Mouse (Mus musculus) CH12F3 (cell line): ENCODE measurements around the gene Fign.

Experiments used
- in situ Hi-C: fragments of 300-500 bp; cut with MboI; formaldehyde crosslinking; loops from 2 replicates; pipeline ENCODE4 v1.14.3; 2020; ENCODE audit warnings: low sequenced_read_pairs

The Fign gene

DNA sequence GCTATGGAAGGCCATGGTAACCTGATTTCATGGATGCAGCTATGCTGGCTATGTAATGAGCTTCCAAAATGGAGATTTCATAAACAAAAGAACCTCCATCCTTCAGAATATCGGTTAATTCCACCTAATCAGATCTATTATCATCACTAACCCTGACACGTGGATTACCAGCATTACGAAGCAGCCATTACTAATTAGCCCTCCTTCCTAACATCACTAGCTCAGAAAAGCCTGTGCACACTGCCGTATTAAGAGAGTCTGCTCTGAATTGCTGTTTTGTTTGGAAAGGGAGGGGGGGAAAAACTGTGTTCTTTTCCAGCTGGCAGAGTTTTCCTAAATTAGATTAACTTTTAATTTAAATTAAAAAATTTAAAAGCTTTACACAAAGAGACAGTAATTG is 32.3 kb downstream of the Fign start:
- in situ Hi-C loops, result no loop called here

- in situ Hi-C loops, result no loop called here
These were observed 38.4 kb downstream of the Fign start for GRCm38 (mm10) chr2:64059477-64059876.

DNA sequence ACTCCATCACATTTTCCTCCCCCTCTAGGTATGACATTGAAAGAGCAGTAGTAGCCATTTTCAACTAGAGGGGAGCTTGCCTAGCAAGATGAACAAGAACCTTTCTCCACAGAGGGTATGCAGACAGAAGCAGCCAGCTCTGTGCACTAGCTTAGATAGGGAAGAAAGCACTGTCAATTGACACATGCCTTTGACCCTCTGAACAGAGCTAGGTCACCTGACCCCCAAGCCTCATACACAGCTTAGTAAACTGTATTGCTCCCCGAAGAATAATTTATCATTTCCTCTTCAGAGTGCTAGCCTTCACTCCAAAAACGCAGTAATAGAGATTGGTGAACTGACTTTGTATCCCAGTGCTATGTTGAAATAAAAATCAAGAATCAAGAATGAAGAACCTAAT is 49.7 kb downstream of the Fign start:
- in situ Hi-C loops, result no loop called here

DNA sequence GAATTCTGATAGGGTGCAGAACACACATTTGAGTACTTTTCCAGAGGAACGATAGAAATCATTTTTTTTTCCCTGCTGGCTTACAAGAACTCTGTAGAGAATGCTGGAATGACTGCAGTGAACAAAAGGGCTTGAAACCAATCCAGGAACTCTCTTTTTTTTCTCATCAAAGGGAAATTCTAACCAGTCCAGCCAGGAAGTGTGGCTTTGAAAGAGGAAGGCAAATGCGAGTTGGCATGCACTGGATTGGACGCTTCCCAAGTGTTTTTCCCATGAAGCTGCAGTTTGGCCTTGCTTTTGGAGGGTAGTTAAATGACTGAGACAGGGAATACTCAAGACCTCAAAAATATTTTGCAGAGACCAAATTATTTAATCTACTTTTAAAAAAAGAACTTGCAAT is 54.7 kb downstream of the Fign start:
- in situ Hi-C loops, result no loop called here

- in situ Hi-C loops, result no loop called here
These were observed 62.4 kb downstream of the Fign start for GRCm38 (mm10) chr2:64035393-64035792.

GRCm38 (mm10) chr2:64033871-64034270 is 64.0 kb downstream of the Fign start:
- in situ Hi-C loops, result no loop called here

DNA sequence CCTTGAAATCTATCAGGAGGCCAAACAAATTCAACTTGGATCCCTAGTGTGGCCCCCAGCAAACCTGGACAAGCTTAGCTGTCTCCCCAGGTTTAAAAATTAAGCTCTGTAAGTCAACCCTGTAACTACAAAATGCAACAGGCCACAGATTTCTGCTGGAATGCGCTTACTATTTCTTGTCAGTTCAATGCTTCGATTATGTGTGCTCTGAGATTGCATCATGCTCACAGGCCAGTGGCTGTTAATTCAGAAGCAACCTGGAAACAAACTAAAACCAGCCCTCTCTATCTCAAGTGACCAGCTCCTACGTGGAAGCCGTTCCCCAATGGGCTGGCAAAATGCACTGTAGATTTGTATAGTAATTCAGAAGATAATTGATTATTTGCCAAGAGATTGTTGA is 71.9 kb downstream of the Fign start:
- in situ Hi-C loops, result no loop called here

DNA sequence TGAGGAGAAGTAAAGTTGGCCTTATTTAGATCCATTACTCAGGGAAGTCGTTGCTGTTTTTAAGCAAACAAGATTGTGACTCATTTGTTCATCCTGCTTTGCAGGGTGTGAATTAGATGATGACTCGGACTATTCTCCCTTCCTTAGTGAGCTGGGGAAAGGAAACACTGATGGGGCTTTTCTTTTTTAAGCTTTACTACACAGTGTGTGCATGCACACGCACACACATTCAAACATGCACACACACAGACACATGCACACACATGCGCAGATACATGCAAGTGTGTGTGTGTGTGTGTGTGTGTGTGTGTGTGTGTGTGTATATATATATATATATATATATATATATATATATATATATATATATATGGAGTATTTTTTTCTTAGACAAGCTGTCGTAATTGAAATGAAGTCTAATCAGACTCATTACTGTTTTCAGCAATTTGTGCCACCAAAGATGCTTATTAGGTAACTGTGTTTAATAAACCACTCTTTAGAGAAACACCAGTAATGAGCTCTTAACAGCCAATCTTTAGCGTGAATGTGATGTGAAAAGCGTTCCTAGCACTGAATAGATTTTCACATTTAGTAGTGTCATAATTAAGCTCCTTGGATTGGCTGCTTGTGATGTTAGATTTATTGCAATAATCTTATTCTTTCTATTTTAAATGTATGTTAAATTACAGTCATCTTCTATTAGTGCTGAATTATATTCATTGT is 103.4 kb downstream of the Fign start:
- in situ Hi-C loops, result no loop called here

DNA sequence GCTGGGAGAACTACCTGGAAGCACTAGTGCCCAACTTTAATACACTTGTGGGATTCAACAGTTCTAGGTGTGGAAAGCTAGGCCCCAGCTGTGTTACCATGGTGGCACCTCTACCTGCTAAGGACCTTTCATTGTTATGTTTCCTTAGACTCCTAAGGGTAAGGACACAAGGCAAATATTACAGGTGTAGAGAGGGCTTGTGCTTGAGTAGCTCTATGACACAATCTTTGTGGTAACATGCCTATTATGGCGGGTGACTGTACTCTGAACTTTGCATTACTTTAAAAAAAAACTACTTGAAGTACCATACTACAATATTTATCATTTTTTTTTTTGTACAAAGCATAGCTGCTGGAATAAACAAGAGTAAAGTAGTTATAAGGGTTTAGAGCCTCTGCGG is 112.4 kb downstream of the Fign start:
- in situ Hi-C loops, result no loop called here

DNA sequence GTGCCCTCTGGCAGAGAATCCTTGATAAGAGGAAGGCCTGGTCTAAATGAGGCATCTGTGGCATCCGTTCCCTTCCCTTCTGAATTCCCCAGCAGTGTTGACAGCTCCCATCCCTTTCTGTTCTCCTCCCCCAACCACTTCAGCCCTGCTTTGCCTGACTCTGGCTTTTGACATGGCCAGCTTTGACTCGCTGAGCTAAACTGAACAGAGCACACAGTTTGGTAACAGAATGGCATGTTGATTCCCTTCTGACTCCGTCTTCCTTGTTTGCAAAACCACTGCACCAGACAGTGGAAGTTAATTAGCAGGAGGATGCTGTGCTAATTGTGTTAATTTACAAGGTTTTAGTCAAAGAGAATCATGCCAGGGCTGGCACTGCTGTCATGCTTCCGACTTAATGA is 115.5 kb downstream of the Fign start:
- in situ Hi-C loops, result no loop called here

DNA sequence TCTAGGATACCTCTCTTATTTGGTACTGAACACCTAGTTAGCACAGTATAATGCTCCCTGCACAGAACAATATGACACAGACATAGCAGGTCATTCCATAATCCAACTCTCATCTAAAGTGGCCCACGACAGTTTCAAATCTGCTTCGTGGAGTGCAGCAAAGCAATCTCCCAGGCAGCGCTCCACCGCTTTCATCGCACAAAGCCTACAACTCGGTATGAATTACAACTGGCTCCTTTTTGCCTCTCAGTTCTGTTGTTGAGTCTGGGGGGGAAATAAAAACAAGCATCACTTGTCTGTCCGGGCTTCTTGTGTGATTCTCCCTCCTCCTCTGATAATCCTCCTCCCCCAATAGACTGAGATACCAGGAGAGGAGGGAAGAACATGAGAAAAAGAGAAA is 116.4 kb downstream of the Fign start:
- in situ Hi-C loops, result no loop called here

DNA sequence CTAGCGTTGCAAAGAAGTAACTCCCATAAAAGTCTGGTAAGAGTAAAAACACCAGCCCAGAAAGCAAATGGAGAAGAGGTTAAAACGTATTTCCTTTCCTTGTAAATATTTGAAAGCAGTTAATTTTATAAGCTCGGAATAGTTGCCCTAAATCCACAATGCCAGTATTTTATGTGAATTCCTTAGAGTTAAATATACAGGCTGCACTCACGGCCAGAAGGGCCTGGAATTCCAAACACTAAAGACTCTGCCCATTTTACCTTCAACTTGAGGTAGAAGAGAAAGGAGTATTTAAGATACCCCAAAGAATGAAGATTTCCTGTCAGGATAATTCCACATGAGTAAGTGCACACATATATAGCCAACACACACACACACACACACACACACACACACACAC is 128.2 kb downstream of the Fign start:
- in situ Hi-C loops, result no loop called here

- in situ Hi-C loops, result no loop called here
These were observed 166.8 kb downstream of the Fign start for GRCm38 (mm10) chr2:63931041-63931440.

DNA sequence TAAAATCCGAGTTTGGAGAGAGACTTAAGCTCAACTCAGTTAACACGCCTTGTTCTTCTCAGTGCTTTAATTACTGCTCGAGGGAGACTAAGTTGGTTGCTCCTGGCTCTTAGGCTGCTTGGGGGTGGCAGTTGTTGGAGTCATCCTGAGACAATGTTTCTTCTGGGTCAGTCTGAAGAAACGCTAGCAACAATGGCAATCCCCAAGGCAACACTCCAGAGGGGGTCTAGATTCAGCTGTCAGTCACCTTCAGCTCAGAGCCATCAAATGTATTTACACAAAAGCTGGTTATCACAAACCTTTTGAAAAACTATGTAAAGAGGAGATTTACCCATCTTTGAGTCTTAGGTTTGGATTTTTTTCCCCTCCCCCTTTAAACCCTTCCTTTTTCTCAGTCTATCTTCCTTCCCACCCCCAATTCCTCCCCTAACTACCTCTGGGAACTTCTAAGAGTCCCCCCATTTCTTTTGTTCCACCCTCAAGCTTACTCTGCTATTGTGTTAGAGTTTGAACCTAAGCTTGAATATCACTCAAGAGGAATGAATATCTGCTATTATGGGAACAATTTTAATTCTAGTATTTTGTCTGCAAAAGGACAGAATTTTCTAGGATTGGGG is 171.2 kb downstream of the Fign start:
- in situ Hi-C loops, result no loop called here

DNA sequence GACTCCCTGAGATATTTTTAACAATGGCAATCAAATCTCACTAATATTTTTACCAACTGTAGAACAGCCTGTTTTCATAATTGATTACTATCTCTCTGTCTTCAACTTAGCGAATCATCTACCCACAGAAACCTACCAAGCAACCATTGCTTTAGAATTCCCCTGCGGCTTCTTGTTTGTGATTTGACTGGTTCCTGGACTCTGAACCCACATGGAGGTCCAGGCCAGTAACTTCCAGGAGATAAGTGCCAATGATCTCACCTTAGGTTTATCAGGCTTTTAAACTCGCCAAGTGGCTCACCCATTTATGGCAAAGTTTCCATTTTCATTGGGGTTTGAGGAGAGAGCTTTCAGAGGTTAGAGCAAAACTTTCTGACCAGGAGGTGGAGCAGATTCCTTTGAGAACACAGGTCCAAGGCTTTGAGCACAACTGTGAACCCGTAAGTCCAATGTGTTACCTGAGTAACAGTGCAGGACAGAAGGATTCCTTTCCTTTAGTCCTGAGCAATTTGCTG is 172.1 kb downstream of the Fign start:
- in situ Hi-C loops, result no loop called here
